Mouse (Mus musculus) adrenal gland, adult 10 weeks (tissue): Measurements from ENCODE around the gene Usp17lb. TPM values are rescaled to one million over a fixed set of nuclear protein-coding genes. Genes with fewer than 3 reads are reported as not detected.

Experiments
- polyA plus RNA-seq: library from polyadenylated mRNA; stranded (reverse); fragments of 350-450 nt; fragmentation: Illumina TruSeq; extraction: RNeasy Lipid Tissue Mini Kit (QIAGEN cat#74804); gene quantifications from one replicate; pipeline ENCODE4 v1.2.3, GENCODE M21; 2014; ENCODE audit warnings: low read depth, low replicate concordance

Usp17lb gene
- polyA plus RNA-seq: not detected

GRCm38 (mm10) chr7:104842503-104842902 lies at the start of gene Usp17lb:
Gene Usp17lb (minus strand): TSS chr7:104842603.

GRCm38 (mm10) chr7:104877731-104878130 lies 35.3 kb upstream of the Usp17lb start, which contains the start of gene Olfr665:
Gene Olfr665 (plus strand): TSS chr7:104878031.

DNA sequence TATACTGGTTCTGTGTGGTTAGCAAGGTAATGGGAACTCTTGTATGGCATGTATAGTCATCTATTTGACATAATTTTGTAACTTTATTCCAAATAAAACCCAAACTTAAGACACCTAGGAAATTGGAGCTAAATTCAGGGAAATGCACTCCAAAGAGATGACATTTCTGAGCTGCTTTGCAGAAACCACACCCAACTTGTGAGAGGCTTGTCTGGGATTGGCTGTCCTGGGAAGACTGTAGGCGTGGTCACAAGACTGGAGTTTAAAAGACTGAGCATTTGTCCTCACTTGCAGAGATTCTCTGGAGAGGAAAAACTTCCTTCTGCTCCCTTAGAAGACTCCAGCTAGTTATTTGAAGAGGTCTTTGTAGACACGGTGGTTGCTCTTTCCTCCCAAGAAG lies 14.3 kb upstream of the Usp17lb start, which contains the start of gene Usp17la:
Gene Usp17la, plus strand, starts transcription at position 301 of the 400 bp plus-strand sequence.

Other genes with a start within 250 kb of the Usp17lb start
- gene Olfr655, start 240.8 kb downstream of the Usp17lb start, polyA plus RNA-seq: not detected
- not detected for gene Olfr656, start 228.6 kb downstream of the Usp17lb start, polyA plus RNA-seq
- not detected for gene Olfr657, start 217.8 kb downstream of the Usp17lb start, polyA plus RNA-seq
- gene Olfr658, start 195.3 kb downstream of the Usp17lb start, polyA plus RNA-seq: not detected
- gene Olfr659, start 175.8 kb downstream of the Usp17lb start, polyA plus RNA-seq: not detected
- not detected for gene Olfr661, start 156.1 kb downstream of the Usp17lb start, polyA plus RNA-seq
- not detected for gene Usp17le, start 65.1 kb downstream of the Usp17lb start, polyA plus RNA-seq
- not detected for gene Usp17la, start 14.4 kb upstream of the Usp17lb start, polyA plus RNA-seq
- gene Olfr665, start 35.4 kb upstream of the Usp17lb start, polyA plus RNA-seq: not detected
- not detected for gene Olfr666, start 53.3 kb upstream of the Usp17lb start, polyA plus RNA-seq
- gene Olfr667, start 78.9 kb upstream of the Usp17lb start, polyA plus RNA-seq: not detected
- not detected for gene Olfr668, start 85.5 kb upstream of the Usp17lb start, polyA plus RNA-seq
- gene Olfr669, start 91.6 kb upstream of the Usp17lb start, polyA plus RNA-seq: not detected
- gene Olfr670, start 120.0 kb upstream of the Usp17lb start, polyA plus RNA-seq: not detected
- gene Olfr671, start 136.5 kb upstream of the Usp17lb start, polyA plus RNA-seq: not detected
- gene Olfr672, start 159.4 kb upstream of the Usp17lb start, polyA plus RNA-seq: not detected
- not detected for gene Olfr675, start 185.9 kb upstream of the Usp17lb start, polyA plus RNA-seq
- gene Olfr676, start 190.1 kb upstream of the Usp17lb start, polyA plus RNA-seq: not detected
- gene Olfr677, start 208.8 kb upstream of the Usp17lb start, polyA plus RNA-seq: not detected
- not detected for gene Olfr678, start 221.9 kb upstream of the Usp17lb start, polyA plus RNA-seq
- gene Olfr679, start 238.6 kb upstream of the Usp17lb start, polyA plus RNA-seq: not detected